In the genomic region with DNA sequence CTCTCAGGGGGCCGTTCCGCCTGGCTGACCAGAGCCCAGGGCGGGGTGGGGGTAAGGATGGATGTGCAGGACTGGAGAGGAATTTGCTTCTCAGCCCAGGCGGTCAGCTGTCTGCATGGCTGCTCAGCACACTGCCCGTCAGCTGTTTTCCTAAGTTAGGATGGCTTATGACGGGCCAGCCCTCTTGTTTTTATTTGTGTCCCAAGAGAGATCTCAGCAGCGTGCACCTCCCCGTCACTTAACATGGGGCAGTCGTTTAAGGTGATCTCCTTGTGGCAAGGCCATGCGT, we compare ENCODE assay signal across 7 mouse cellular contexts. TPM values are rescaled to one million over a fixed set of nuclear protein-coding genes. Genes with fewer than 3 reads are reported as not detected.
A peak's percentile ranks its signal among the peaks of the same experiment; 100 is the strongest.
DNase-seq lines count a peak whose midpoint lies in the region; ATAC-seq and TF ChIP-seq lines count a peak whose summit lies in the region.

No protein-coding gene starts in this region.

- 23% methylated on average over 10 of the region's 10 CpGs for WGBS in forebrain, embryonic 10.5 days
- 22% methylated on average over 10 of the region's 10 CpGs for whole genome bisulfite sequencing in hindbrain, embryonic 13.5 days
- WGBS in liver, embryonic 11.5 days: 45% methylated on average over 10 of the region's 10 CpGs

- no peak for TF ChIP-seq CTCF in bone marrow macrophage, adult 2 months (IDR thresholded peaks at IDR 0.05; ENCODE audit: low read depth, low read length)

- DNase-seq in forebrain, embryonic 10.5 days (ENCODE audit: extremely low spot score, low spot score): no peak
- DNase-seq in liver, embryonic 11.5 days (ENCODE audit: low spot score): no peak
- peak; percentile 33 for DNase-seq in splenic B cell, adult 2 months (ENCODE audit: low read depth, low spot score)
- no peak for DNase-seq in cerebellum, adult 9-11 months
- no peak for DNase-seq in adrenal gland, adult (ENCODE audit: inconsistent age in 2 of 2, low spot score in 1 of 2)

- peak overlapping the region; percentile 97 for H3K4me3 ChIP-seq in bone marrow macrophage, adult 2 months (ENCODE audit: insufficient read depth, low read length)
- peak overlapping the region; percentile 91 for H3K4me3 ChIP-seq in forebrain, embryonic 10.5 days
- peak overlapping the region; percentile 84 for H3K4me3 ChIP-seq in hindbrain, embryonic 13.5 days
- peak overlapping the region; percentile 91 for H3K4me3 ChIP-seq in liver, embryonic 11.5 days (ENCODE audit: low read depth, low read length)

- peak overlapping the region; percentile 90 for H3K9ac ChIP-seq in hindbrain, embryonic 13.5 days
- H3K9ac ChIP-seq in liver, embryonic 11.5 days (ENCODE audit: low read depth, low read length): peak overlapping the region; percentile 87; the same call in 1 of the 2 replicates

- H3K27me3 ChIP-seq in forebrain, embryonic 10.5 days (ENCODE audit: poor library complexity, severe bottlenecking): no peaks in the 10 kb centered on the region
- H3K27me3 ChIP-seq in hindbrain, embryonic 13.5 days: no peaks in the 10 kb centered on the region
- H3K27me3 ChIP-seq in liver, embryonic 11.5 days (replicated peaks; ENCODE audit: control insufficient read depth, insufficient read depth, low read length): no peaks in the 10 kb centered on the region
- H3K27me3 ChIP-seq in splenic B cell, adult 2 months (ENCODE audit: control insufficient read depth, insufficient read depth, low read length, poor library complexity, severe bottlenecking): no peaks in the 10 kb centered on the region

- ATAC-seq in hindbrain, embryonic 13.5 days (ENCODE audit: low FRiP score): no peak
- ATAC-seq in liver, embryonic 11.5 days (replicated peaks; ENCODE audit: low FRiP score): no peak

- no peaks in the 10 kb centered on the region for H3K9me3 ChIP-seq in forebrain, embryonic 10.5 days
- H3K9me3 ChIP-seq in hindbrain, embryonic 13.5 days: no peaks in the 10 kb centered on the region
- H3K9me3 ChIP-seq in liver, embryonic 11.5 days (ENCODE audit: control insufficient read depth, low read length): no peaks in the 10 kb centered on the region

- peaks cover 12% of the 10 kb centered on the region; the same call in 1 of the 2 replicates for H3K36me3 ChIP-seq in forebrain, embryonic 10.5 days (replicated peaks)
- H3K36me3 ChIP-seq in hindbrain, embryonic 13.5 days: no peaks in the 10 kb centered on the region
- H3K36me3 ChIP-seq in liver, embryonic 11.5 days (ENCODE audit: control insufficient read depth, insufficient read depth, low read length): no peaks in the 10 kb centered on the region
- no peaks in the 10 kb centered on the region for H3K36me3 ChIP-seq in splenic B cell, adult 2 months (ENCODE audit: control insufficient read depth, insufficient read depth, low read length, poor library complexity, severe bottlenecking)

- no peak for TF ChIP-seq POLR2A in bone marrow macrophage, adult 2 months (IDR thresholded peaks at IDR 0.05; ENCODE audit: borderline replicate concordance, low read depth, low read length)

- H3K4me1 ChIP-seq in bone marrow macrophage, adult 2 months (ENCODE audit: control insufficient read depth, insufficient read depth, low read length): peaks cover 33% of the 10 kb centered on the region
- peaks cover 51% of the 10 kb centered on the region for H3K4me1 ChIP-seq in forebrain, embryonic 10.5 days
- H3K4me1 ChIP-seq in hindbrain, embryonic 13.5 days (replicated peaks): peaks cover 37% of the 10 kb centered on the region
- H3K4me1 ChIP-seq in liver, embryonic 11.5 days (replicated peaks; ENCODE audit: control insufficient read depth, insufficient read depth, low read length): peaks cover 34% of the 10 kb centered on the region

- peak overlapping the region; percentile 38 for H3K27ac ChIP-seq in bone marrow macrophage, adult 2 months (ENCODE audit: insufficient read depth, low read depth, low read length)
- peak overlapping the region; percentile 66 for H3K27ac ChIP-seq in forebrain, embryonic 10.5 days
- H3K27ac ChIP-seq in hindbrain, embryonic 13.5 days: no peak overlapping the region
- H3K27ac ChIP-seq in liver, embryonic 11.5 days (ENCODE audit: low read depth, low read length): no peak overlapping the region

- H3K4me2 ChIP-seq in hindbrain, embryonic 13.5 days: peak overlapping the region; percentile 81
- peak overlapping the region; percentile 94 for H3K4me2 ChIP-seq in liver, embryonic 11.5 days

RNA-seq across cellular contexts. Expression of a gene that starts 2.3 kb away (rescaled TPM):
- 109 and 121 TPM in 2 replicates for polyA plus RNA-seq in bone marrow macrophage, adult 2 months (2012; ENCODE audit: insufficient read depth, insufficient read length, missing spikeins)
- polyA plus RNA-seq in forebrain, embryonic 10.5 days (2016; fragmentation: Nextera tagmentation; extraction: Ambion mirVana): 34.3 and 35.8 TPM in 2 replicates
- 19.9 and 23.4 TPM in 2 replicates for polyA plus RNA-seq in hindbrain, embryonic 13.5 days (2015; fragmentation: Nextera tagmentation; extraction: Ambion mirVana)
- 12.4 and 14.0 TPM in 2 replicates for polyA plus RNA-seq in liver, embryonic 11.5 days (2014; fragmentation: Nextera tagmentation; extraction: Ambion mirVana)

RNA-seq across cellular contexts. Expression of a gene that starts 24.3 kb away (rescaled TPM):
- polyA plus RNA-seq in bone marrow macrophage, adult 2 months (2012; ENCODE audit: insufficient read depth, insufficient read length, missing spikeins): 15.6 and 17.8 TPM in 2 replicates
- polyA plus RNA-seq in forebrain, embryonic 10.5 days (2016; fragmentation: Nextera tagmentation; extraction: Ambion mirVana): 13.1 and 13.9 TPM in 2 replicates
- polyA plus RNA-seq in hindbrain, embryonic 13.5 days (2015; fragmentation: Nextera tagmentation; extraction: Ambion mirVana): 30.0 TPM in 2 replicates
- 14.8 and 15.2 TPM in 2 replicates for polyA plus RNA-seq in liver, embryonic 11.5 days (2014; fragmentation: Nextera tagmentation; extraction: Ambion mirVana)

RNA-seq across cellular contexts. Expression of a gene that starts 42.7 kb away (rescaled TPM):
- not detected in 2 replicates for polyA plus RNA-seq in bone marrow macrophage, adult 2 months (2012; ENCODE audit: insufficient read depth, insufficient read length, missing spikeins)
- not detected in 2 replicates for polyA plus RNA-seq in forebrain, embryonic 10.5 days (2016; fragmentation: Nextera tagmentation; extraction: Ambion mirVana)
- not detected in 2 replicates for polyA plus RNA-seq in hindbrain, embryonic 13.5 days (2015; fragmentation: Nextera tagmentation; extraction: Ambion mirVana)
- 0.89 and 1.2 TPM in 2 replicates for polyA plus RNA-seq in liver, embryonic 11.5 days (2014; fragmentation: Nextera tagmentation; extraction: Ambion mirVana)

RNA-seq across cellular contexts. Expression of a gene that starts 50.5 kb away (rescaled TPM):
- polyA plus RNA-seq in bone marrow macrophage, adult 2 months (2012; ENCODE audit: insufficient read depth, insufficient read length, missing spikeins): 1,563 and 1,614 TPM in 2 replicates
- polyA plus RNA-seq in forebrain, embryonic 10.5 days (2016; fragmentation: Nextera tagmentation; extraction: Ambion mirVana): 1,454 and 1,463 TPM in 2 replicates
- 895 and 907 TPM in 2 replicates for polyA plus RNA-seq in hindbrain, embryonic 13.5 days (2015; fragmentation: Nextera tagmentation; extraction: Ambion mirVana)
- 2,436 and 2,466 TPM in 2 replicates for polyA plus RNA-seq in liver, embryonic 11.5 days (2014; fragmentation: Nextera tagmentation; extraction: Ambion mirVana)

RNA-seq across cellular contexts. Expression of a gene that starts 56.3 kb away (rescaled TPM):
- polyA plus RNA-seq in bone marrow macrophage, adult 2 months (2012; ENCODE audit: insufficient read depth, insufficient read length, missing spikeins): 20.3 and 21.0 TPM in 2 replicates
- polyA plus RNA-seq in forebrain, embryonic 10.5 days (2016; fragmentation: Nextera tagmentation; extraction: Ambion mirVana): 64.9 and 66.1 TPM in 2 replicates
- 42.2 and 42.4 TPM in 2 replicates for polyA plus RNA-seq in hindbrain, embryonic 13.5 days (2015; fragmentation: Nextera tagmentation; extraction: Ambion mirVana)
- 51.0 and 55.6 TPM in 2 replicates for polyA plus RNA-seq in liver, embryonic 11.5 days (2014; fragmentation: Nextera tagmentation; extraction: Ambion mirVana)

Comparison
In these comparisons a context has a peak if more than half of its experiments do, and no peak if none do; other contexts are left out.
1. H3K27ac ChIP-seq: peak in bone marrow macrophage, adult 2 months (single experiment) and forebrain, embryonic 10.5 days (single experiment); none in hindbrain, embryonic 13.5 days (single experiment) and liver, embryonic 11.5 days (single experiment).
2. Peak in every context shown above with its lines, with median percentiles within 50 percentile points of each other: H3K4me3 ChIP-seq.